Mouse (Mus musculus): Measurements from ENCODE around the gene Cmtm7.

The Cmtm7 gene

GRCm38 (mm10) chr9:114781526-114782212 lies at the start of gene Cmtm7:
Cmtm7 (minus strand) TSS chr9:114781856.
- DNase-seq (ENCODE audit: extremely low spot score, low spot score): peak; percentile 82

DNA sequence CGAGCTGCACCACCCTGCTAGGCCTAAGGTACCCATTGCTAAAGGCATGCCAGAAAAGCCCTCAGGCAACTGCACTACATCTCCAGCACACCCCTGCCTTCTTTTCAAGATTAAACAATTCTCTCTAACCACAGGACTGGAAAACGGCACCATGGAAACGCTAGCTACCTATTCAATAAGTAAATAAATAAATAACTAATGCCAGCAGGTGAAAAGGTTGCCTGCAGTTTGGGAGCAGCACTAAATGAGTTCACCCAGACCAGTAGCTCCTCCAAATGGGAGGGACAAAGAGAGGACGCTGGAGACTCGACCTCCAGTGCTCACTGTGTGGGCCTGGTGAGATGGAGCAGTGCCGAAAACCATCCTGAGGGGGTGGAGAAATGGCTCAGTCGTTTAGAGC lies 48.7 kb upstream of the Cmtm7 start:
- no peak for DNase-seq (ENCODE audit: extremely low spot score, low spot score)

DNA sequence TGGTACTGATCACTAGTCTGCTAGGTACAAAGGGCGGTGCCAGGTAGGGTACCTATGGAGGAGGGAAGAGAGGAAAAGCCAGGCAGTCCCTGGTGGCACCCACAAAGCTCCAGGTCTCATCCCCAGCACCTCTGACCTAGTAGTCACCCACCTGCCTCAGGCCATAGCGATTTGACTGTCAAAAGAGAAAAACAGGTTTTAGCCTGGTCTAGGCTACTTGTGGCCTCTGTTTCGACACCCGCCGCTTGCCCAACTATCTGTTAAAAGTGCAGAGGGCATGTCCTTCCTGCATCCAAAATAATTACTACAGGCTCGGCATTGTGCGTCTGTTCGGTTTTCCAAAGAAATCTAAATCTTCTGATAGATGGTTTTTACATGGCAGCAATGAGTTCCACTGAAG lies 48.0 kb upstream of the Cmtm7 start:
- no peak for DNase-seq (ENCODE audit: extremely low spot score, low spot score)

GRCm38 (mm10) chr9:114828377-114828776 lies 46.7 kb upstream of the Cmtm7 start:
- DNase-seq (ENCODE audit: extremely low spot score, low spot score): no peak

DNA sequence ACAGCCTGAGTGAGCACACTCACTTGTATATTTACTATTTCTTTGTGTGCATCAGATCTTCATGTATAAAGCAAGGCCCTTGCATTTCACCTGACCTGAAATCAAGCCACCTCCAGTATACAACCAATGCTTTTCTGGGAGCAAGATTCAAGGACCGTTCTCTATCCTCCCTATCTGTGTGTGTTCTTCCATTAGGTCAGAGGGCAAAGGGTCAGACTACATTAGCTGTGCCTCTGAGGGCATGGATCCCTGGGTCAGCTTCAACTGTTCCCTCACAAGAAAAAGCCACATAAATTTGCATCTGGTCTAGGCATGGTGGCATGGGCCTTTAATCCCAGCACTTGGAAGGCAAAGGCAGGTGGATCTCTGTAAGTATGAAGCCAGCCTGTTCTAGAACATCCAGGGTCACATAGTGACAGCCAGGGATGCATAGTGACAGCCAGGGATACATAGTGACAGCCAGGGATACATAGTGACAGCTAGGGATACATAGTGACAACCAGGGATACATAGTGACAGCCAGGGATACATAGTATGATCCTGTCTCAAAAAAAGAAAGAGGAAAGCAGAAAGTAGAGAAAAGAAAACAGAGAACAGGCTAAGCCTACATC lies 45.7 kb upstream of the Cmtm7 start:
- DNase-seq (ENCODE audit: extremely low spot score, low spot score): no peak

GRCm38 (mm10) chr9:114824166-114824565 lies 42.5 kb upstream of the Cmtm7 start:
- DNase-seq (ENCODE audit: extremely low spot score, low spot score): no peak

GRCm38 (mm10) chr9:114821548-114822289 lies 40.1 kb upstream of the Cmtm7 start:
- DNase-seq (ENCODE audit: extremely low spot score, low spot score): no peak

GRCm38 (mm10) chr9:114818918-114819317 lies 37.3 kb upstream of the Cmtm7 start:
- no peak for DNase-seq (ENCODE audit: extremely low spot score, low spot score)

DNA sequence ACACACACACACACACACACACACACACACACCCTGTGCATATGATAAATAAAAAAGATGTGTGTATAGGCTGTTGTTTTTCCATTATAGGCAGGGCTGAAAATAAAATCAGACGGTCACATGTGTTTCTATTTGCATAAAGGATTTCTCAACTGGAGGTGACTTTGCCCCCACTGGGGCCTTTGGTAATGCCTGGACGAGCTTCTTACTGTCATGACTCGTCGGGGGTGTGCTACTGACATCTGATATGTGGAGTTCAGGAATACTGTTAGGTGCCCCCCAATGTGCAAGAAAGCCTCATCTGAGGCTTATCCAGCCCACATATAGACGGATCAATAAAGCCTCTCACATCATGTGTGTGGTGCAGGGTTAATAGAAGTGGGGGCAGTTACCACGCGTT lies 35.4 kb upstream of the Cmtm7 start:
- no peak for DNase-seq (ENCODE audit: extremely low spot score, low spot score)

- no peak for DNase-seq (ENCODE audit: extremely low spot score, low spot score)
Observed at GRCm38 (mm10) chr9:114816121-114816520, 34.5 kb upstream of the Cmtm7 start.

GRCm38 (mm10) chr9:114815315-114815714 lies 33.7 kb upstream of the Cmtm7 start:
- DNase-seq (ENCODE audit: extremely low spot score, low spot score): peak; percentile 30

DNA sequence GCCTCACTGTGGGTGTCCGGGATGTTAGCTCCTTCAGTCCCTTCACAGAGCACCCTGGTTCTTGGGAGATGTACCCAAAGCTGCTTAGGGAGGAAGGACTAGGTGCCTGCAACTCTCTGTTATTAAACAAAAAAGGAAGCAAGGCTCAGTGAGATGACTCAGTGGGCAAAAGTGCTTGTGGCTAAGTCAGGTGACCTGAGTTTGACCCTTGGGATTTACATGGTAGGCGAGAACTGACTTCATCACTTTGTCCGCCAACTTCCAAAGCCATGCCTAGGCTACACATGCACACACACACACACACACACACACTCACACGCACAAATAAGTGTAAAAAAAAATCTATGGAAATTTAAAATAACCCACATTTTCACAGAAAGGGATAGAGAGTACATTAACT lies 30.3 kb upstream of the Cmtm7 start:
- DNase-seq (ENCODE audit: extremely low spot score, low spot score): no peak

DNA sequence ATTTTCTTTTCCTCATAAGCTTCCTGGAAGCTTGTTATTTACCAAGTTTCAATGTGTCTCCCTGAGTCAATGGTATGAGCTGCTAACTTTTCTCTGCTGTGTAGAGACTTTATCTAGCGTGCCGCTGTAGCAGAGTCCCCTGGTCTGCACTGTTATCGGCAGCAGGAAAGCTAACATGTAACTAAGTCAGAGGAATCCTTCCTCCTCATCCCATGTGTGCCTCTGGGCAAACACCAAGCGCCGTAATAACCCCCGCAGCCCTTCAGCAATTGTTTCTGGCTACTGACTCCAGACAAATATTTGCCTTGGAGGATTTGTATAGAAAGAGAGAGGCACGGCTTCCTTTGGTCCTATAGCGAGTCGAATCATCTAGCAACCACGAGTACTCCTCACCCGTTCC lies 29.2 kb upstream of the Cmtm7 start:
- no peak for DNase-seq (ENCODE audit: extremely low spot score, low spot score)

- DNase-seq (ENCODE audit: extremely low spot score, low spot score): no peak
Observed at GRCm38 (mm10) chr9:114808671-114809070, 27.0 kb upstream of the Cmtm7 start.

- no peak for DNase-seq (ENCODE audit: extremely low spot score, low spot score)
Observed at GRCm38 (mm10) chr9:114807261-114807660, 25.6 kb upstream of the Cmtm7 start.

GRCm38 (mm10) chr9:114805151-114805671 lies 23.6 kb upstream of the Cmtm7 start:
- DNase-seq (ENCODE audit: extremely low spot score, low spot score): peak; percentile 25

DNA sequence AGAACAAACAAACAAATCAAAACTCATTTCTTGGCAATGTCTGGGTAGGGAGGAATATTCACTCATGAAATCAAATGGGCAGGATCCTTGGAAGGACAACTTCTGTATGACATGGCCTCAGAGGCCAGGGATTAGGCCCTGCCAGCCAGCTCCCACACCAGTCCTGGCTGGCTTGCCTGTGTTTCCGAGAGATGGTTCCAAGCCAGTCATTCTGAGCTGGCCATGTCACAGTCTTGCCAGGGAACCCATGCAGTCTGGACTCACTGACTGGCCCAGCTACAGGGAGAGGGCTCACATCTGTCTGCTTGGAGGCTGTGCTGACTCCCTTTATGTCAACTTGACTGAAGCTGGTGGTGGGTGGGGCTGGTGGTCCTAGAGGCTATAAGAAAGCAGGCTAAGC lies 20.5 kb upstream of the Cmtm7 start:
- DNase-seq (ENCODE audit: extremely low spot score, low spot score): no peak

DNA sequence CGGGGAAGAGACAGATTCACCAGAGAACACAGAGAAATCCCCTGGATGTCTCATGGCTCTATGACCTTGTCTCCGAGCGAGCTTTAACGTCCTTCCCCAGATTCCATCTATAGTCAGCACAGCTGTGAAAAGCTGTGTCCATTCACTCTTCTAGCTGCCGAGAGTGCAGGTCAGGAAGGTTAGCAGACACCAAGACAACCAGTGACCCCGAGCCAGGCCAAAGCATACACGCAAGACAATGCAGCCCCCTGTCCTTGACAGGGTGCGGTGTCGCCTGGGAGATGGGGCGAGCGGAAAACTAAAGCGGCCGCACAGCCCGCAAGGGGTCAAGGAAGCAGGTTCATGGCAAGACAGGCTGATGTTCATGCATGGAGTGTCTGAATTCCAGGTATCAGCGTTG lies 19.6 kb upstream of the Cmtm7 start:
- DNase-seq (ENCODE audit: extremely low spot score, low spot score): peak; percentile 44

DNA sequence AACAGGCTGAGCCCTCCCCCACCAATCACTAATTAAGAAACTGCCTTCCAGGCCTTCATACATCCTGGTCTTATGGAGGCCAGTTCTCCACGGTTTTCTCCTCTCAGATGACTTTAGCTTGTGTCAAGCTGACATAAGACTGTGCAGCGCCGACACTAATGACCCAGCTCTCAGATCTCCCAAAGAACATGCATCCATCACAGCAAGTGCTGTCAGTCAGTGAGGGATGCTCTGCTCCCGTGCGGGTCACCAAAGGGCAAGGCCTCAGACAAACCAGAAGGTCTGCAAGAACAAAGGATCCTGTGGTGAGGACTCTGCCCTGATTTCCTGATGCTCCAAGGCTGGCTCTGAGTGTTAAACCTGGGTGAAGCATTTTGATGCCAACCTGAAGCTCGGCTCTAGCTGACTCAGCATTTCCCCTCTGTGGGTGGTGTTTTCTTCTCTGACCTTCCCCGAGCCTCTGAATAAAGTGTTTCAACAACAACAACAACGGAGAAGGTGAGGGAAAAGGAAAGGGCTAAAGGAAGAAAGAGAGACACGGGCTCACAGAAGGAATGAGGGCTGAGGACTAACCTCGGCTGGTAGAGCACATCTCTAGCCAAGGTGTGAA lies 17.9 kb upstream of the Cmtm7 start:
- peak; percentile 71 for DNase-seq (ENCODE audit: extremely low spot score, low spot score)

DNA sequence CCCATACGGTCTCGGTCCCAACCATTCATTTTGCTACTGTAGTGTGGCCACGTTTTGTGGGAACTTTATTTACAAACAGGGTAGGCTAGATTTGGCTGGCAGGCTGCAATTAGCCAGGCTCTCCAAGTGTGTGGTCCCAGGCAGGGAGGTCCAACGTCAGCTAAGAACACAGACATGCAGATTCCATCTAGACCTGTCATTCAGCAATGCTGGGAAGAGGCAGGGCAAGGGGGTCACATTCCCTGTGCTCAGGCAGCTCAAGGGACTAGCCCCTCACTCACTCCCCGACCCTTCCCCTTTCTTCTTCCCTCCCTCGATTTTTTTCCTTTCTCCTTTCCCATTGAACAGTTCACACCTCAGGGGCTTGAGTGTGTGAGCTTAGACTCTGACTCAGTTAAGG lies 17.2 kb upstream of the Cmtm7 start:
- DNase-seq (ENCODE audit: extremely low spot score, low spot score): peak; percentile 29

GRCm38 (mm10) chr9:114797329-114798004 lies 15.8 kb upstream of the Cmtm7 start:
- peak; percentile 94 for DNase-seq (ENCODE audit: extremely low spot score, low spot score)
